Mouse (Mus musculus) embryonic facial prominence, embryonic 11.5 days (tissue): Measurements from ENCODE around the gene Qrich2. TPM values are rescaled to one million over a fixed set of nuclear protein-coding genes. Genes with fewer than 3 reads are reported as not detected.
A peak's percentile ranks its signal among the peaks of the same experiment; 100 is the strongest.

Experiments used
- ATAC-seq: fragments of 200-750 bp; cut with Nextera tagmentation; replicated peaks from 2 replicates; pipeline ENCODE4 v1.8.0; 2017; ENCODE audit warnings: low read depth; ENCODE audit not compliant: insufficient number of reproducible peaks, low FRiP score, low TSS enrichment
- DNase-seq: peaks from one replicate; pipeline ENCODE4 v3.0.0-alpha.2; 2015; ENCODE audit warnings: low spot score
- H3K27ac ChIP-seq: fragments of 300-500 bp; sonication (generic); replicated peaks from 2 replicates; pipeline ENCODE4 v1.5.1; 2014; ENCODE audit warnings: mild to moderate bottlenecking, low read depth, low read length, control low read depth
- H3K27me3 ChIP-seq: fragments of 300-500 bp; sonication (generic); 2 replicates; pipeline ENCODE4 v1.6.1; 2014; ENCODE audit warnings: mild to moderate bottlenecking, low read length, moderate library complexity, mixed read lengths; ENCODE audit not compliant: control insufficient read depth, insufficient read depth
- H3K36me3 ChIP-seq: fragments of 300-500 bp; sonication (generic); replicated peaks from 2 replicates; pipeline ENCODE4 v1.6.1; 2014; ENCODE audit warnings: low read depth, mild to moderate bottlenecking, low read length, moderate library complexity, mixed read lengths; ENCODE audit not compliant: control insufficient read depth, insufficient read depth
- H3K4me1 ChIP-seq: fragments of 300-500 bp; sonication (generic); 2 replicates; pipeline ENCODE4 v1.6.1; 2014; ENCODE audit warnings: low read length, mixed read lengths; ENCODE audit not compliant: control insufficient read depth, insufficient read depth
- H3K4me2 ChIP-seq: fragments of 300-500 bp; sonication (generic); 2 replicates; pipeline ENCODE4 v1.6.1; 2014; ENCODE audit warnings: low read depth, mild to moderate bottlenecking, control low read depth, low read length, moderate library complexity
- H3K4me3 ChIP-seq: fragments of 300-500 bp; sonication (generic); 2 replicates; pipeline ENCODE4 v1.5.1; 2014; ENCODE audit warnings: low read depth, low read length, control low read depth
- H3K9ac ChIP-seq: fragments of 300-500 bp; sonication (generic); replicated peaks from 2 replicates; pipeline ENCODE4 v1.6.1; 2014; ENCODE audit warnings: mild to moderate bottlenecking, control low read depth, low read length
- H3K9me3 ChIP-seq: fragments of 300-500 bp; sonication (generic); replicated peaks from 2 replicates; pipeline ENCODE4 v1.6.1; 2016; ENCODE audit warnings: mild to moderate bottlenecking, low read length, inconsistent platforms, mixed read lengths; ENCODE audit not compliant: control insufficient read depth
- WGBS: fragments of 180-500 bp; shearing (Covaris S2); extraction: QIAGEN DNeasy Blood & Tissue Kit; methylation state at CpG from one replicate; pipeline ENCODE4 v1.1.7; 2014; 5-methylcytosine and 5-hydroxymethylcytosine counted together
- polyA plus RNA-seq: library from polyadenylated mRNA; unstranded; fragments of >200 nt; fragmentation: Nextera tagmentation; extraction: Ambion mirVana; gene quantifications from 2 replicates; pipeline ENCODE4 v1.2.1, GENCODE M21; 2014

Gene Qrich2
- polyA plus RNA-seq, 1 experiment from 2014 or later = not detected

- no peaks in the 10 kb centered on the region for H3K36me3 ChIP-seq
- H3K9me3 ChIP-seq = no peaks in the 10 kb centered on the region
- no peak for DNase-seq
- H3K4me3 ChIP-seq = no peak overlapping the region
- ATAC-seq = no peak
- no peak overlapping the region for H3K4me2 ChIP-seq
- no peak overlapping the region for H3K9ac ChIP-seq
- WGBS = 54% methylated on average over 8 of the region's 8 CpGs
- no peaks in the 10 kb centered on the region for H3K4me1 ChIP-seq
- no peaks in the 10 kb centered on the region for H3K27me3 ChIP-seq
- no peak overlapping the region for H3K27ac ChIP-seq
Observed at GRCm38 (mm10) chr11:116424621-116425407, 41.2 kb downstream of the Qrich2 start.

- no peak overlapping the region for H3K4me3 ChIP-seq
- no peaks in the 10 kb centered on the region for H3K36me3 ChIP-seq
- no peaks in the 10 kb centered on the region for H3K4me1 ChIP-seq
- 83% methylated on average over 10 of the region's 10 CpGs for WGBS
- ATAC-seq (no peak), DNase-seq (no peak)
- H3K9me3 ChIP-seq = no peaks in the 10 kb centered on the region
- no peak overlapping the region for H3K9ac ChIP-seq
- no peaks in the 10 kb centered on the region for H3K27me3 ChIP-seq
- H3K27ac ChIP-seq = no peak overlapping the region
- no peak overlapping the region for H3K4me2 ChIP-seq
Observed at GRCm38 (mm10) chr11:116423782-116424620, 42.0 kb downstream of the Qrich2 start.

- no peak for DNase-seq
- Histone ChIP-seq H3K4me3 (no peak overlapping the region), H3K9ac (no peak overlapping the region), H3K4me1 (no peaks in the 10 kb centered on the region), H3K9me3 (no peaks in the 10 kb centered on the region), H3K36me3 (no peaks in the 10 kb centered on the region), H3K27me3 (no peaks in the 10 kb centered on the region), H3K4me2 (no peak overlapping the region), H3K27ac (no peak overlapping the region)
- ATAC-seq = no peak
- 88% methylated on average over 6 of the region's 6 CpGs for WGBS
Observed at GRCm38 (mm10) chr11:116423214-116423613, 42.8 kb downstream of the Qrich2 start.

- no peaks in the 10 kb centered on the region for H3K4me1 ChIP-seq
- no peak overlapping the region for H3K4me2 ChIP-seq
- H3K27ac ChIP-seq = no peak overlapping the region
- H3K4me3 ChIP-seq = no peak overlapping the region
- DNase-seq = no peak
- H3K27me3 ChIP-seq = no peaks in the 10 kb centered on the region
- 80% methylated on average over 2 of the region's 2 CpGs for WGBS
- H3K9ac ChIP-seq = no peak overlapping the region
- H3K9me3 ChIP-seq = no peaks in the 10 kb centered on the region
- no peak for ATAC-seq
- H3K36me3 ChIP-seq = no peaks in the 10 kb centered on the region
Observed at GRCm38 (mm10) chr11:116422562-116422961, 43.5 kb downstream of the Qrich2 start.

DNA sequence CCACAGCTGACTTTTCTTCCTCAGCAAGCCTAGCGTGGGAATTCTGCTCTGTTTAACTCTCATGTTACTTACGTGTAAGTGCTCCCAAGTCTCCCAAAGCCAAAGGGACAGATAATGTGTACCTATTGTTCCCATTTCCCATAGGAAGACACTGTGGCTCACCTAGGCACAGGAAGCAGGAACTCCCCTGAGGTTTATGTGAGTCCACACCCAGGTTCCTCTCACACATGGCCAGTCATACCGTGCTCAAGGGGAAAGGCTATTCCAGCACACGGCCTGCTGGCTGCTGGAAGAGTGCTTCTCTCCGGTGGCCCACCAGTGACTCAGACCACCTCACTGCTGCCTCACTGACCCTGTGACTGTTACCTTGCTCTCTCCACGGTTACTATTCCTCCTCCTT lies 44.9 kb downstream of the Qrich2 start:
- no peak for ATAC-seq

GRCm38 (mm10) chr11:116418841-116419462 lies 47.1 kb downstream of the Qrich2 start:
- Histone ChIP-seq H3K4me1 (no peaks in the 10 kb centered on the region), H3K9me3 (no peaks in the 10 kb centered on the region), H3K9ac (no peak overlapping the region), H3K27ac (peak overlapping the region; percentile 70), H3K27me3 (no peaks in the 10 kb centered on the region), H3K4me2 (no peak overlapping the region), H3K4me3 (no peak overlapping the region), H3K36me3 (no peaks in the 10 kb centered on the region)
- no peak for DNase-seq
- ATAC-seq = no peak
- WGBS = 62% methylated on average over 6 of the region's 6 CpGs

More for the DNA sequence above, 44.9 kb downstream of the Qrich2 start:
- no peaks in the 10 kb centered on the region for H3K9me3 ChIP-seq
- 59% methylated on average over 6 of the region's 6 CpGs for WGBS
- DNase-seq = no peak
- H3K27me3 ChIP-seq = no peaks in the 10 kb centered on the region
- no peak overlapping the region for H3K4me3 ChIP-seq
- H3K27ac ChIP-seq = no peak overlapping the region
- H3K4me1 ChIP-seq = no peaks in the 10 kb centered on the region
- no peaks in the 10 kb centered on the region for H3K36me3 ChIP-seq
- H3K9ac ChIP-seq = no peak overlapping the region
- H3K4me2 ChIP-seq = no peak overlapping the region

- WGBS = 2% methylated on average over 2 of the region's 2 CpGs
- H3K4me1 ChIP-seq = peaks cover under 1% of the 10 kb centered on the region; the same call in 1 of the 2 replicates
- peak; percentile 85 for DNase-seq
- no peaks in the 10 kb centered on the region for H3K27me3 ChIP-seq
- H3K4me2 ChIP-seq = no peak overlapping the region
- H3K4me3 ChIP-seq = no peak overlapping the region
- H3K27ac ChIP-seq = peak overlapping the region; percentile 70
- H3K36me3 ChIP-seq = no peaks in the 10 kb centered on the region
- H3K9ac ChIP-seq = no peak overlapping the region
- peak; percentile 65 for ATAC-seq
- no peaks in the 10 kb centered on the region for H3K9me3 ChIP-seq
Observed at GRCm38 (mm10) chr11:116418194-116418840, 47.7 kb downstream of the Qrich2 start.
